Mouse (Mus musculus): ENCODE measurements around the gene Scg5. TPM values are rescaled to one million over a fixed set of nuclear protein-coding genes. Genes with fewer than 3 reads are reported as not detected.

Gene Scg5
- polyA plus RNA-seq, 1 experiment from 2014 or later = 2.0 TPM

GRCm38 (mm10) chr2:113788821-113789387 lies 40.0 kb downstream of the Scg5 start:
- Histone ChIP-seq H3K4me3 (ENCODE audit: low read depth, low read length) (no peak overlapping the region), H3K9ac (replicated peaks; ENCODE audit: low read depth) (no peak overlapping the region), H3K4me2 (replicated peaks; ENCODE audit: low read depth, low read length) (no peak overlapping the region), H3K36me3 (ENCODE audit: insufficient read depth, low read length) (no peaks in the 10 kb centered on the region), H3K9me3 (ENCODE audit: low read length) (no peaks in the 10 kb centered on the region), H3K4me1 (ENCODE audit: insufficient read depth, low read depth, low read length) (no peaks in the 10 kb centered on the region), H3K27ac (ENCODE audit: low read length) (no peak overlapping the region), H3K27me3 (replicated peaks; ENCODE audit: insufficient read depth, low read length) (no peaks in the 10 kb centered on the region)
- DNase-seq (ENCODE audit: low spot score) = no peak
- no peak for ATAC-seq
- TF ChIP-seq EP300 (IDR thresholded peaks at IDR 0.05) (no peak), CTCF (IDR thresholded peaks at IDR 0.05) (no peak)
- WGBS = 80% methylated on average over 4 of the region's 4 CpGs

GRCm38 (mm10) chr2:113787882-113788281 lies 41.0 kb downstream of the Scg5 start:
- Histone ChIP-seq H3K27me3 (replicated peaks; ENCODE audit: insufficient read depth, low read length) (no peaks in the 10 kb centered on the region), H3K4me3 (ENCODE audit: low read depth, low read length) (no peak overlapping the region), H3K9ac (replicated peaks; ENCODE audit: low read depth) (no peak overlapping the region), H3K4me1 (ENCODE audit: insufficient read depth, low read depth, low read length) (no peaks in the 10 kb centered on the region), H3K4me2 (replicated peaks; ENCODE audit: low read depth, low read length) (no peak overlapping the region), H3K27ac (ENCODE audit: low read length) (no peak overlapping the region), H3K9me3 (ENCODE audit: low read length) (no peaks in the 10 kb centered on the region), H3K36me3 (ENCODE audit: insufficient read depth, low read length) (no peaks in the 10 kb centered on the region)
- ATAC-seq = no peak
- TF ChIP-seq CTCF (IDR thresholded peaks at IDR 0.05) (no peak), EP300 (IDR thresholded peaks at IDR 0.05) (no peak)
- DNase-seq (ENCODE audit: low spot score) = no peak
- WGBS = 81% methylated on average over 4 of the region's 4 CpGs

- Histone ChIP-seq H3K36me3 (ENCODE audit: insufficient read depth, low read length) (no peaks in the 10 kb centered on the region), H3K27me3 (replicated peaks; ENCODE audit: insufficient read depth, low read length) (no peaks in the 10 kb centered on the region), H3K9me3 (ENCODE audit: low read length) (no peaks in the 10 kb centered on the region), H3K9ac (replicated peaks; ENCODE audit: low read depth) (no peak overlapping the region), H3K4me3 (ENCODE audit: low read depth, low read length) (no peak overlapping the region), H3K4me1 (ENCODE audit: insufficient read depth, low read depth, low read length) (no peaks in the 10 kb centered on the region), H3K4me2 (replicated peaks; ENCODE audit: low read depth, low read length) (no peak overlapping the region), H3K27ac (ENCODE audit: low read length) (no peak overlapping the region)
- no peak for ATAC-seq
- TF ChIP-seq EP300 (IDR thresholded peaks at IDR 0.05) (no peak), CTCF (IDR thresholded peaks at IDR 0.05) (no peak)
- no peak for DNase-seq (ENCODE audit: low spot score)
- WGBS = 12% methylated on average over 3 of the region's 3 CpGs
These were observed 44.1 kb downstream of the Scg5 start for GRCm38 (mm10) chr2:113784851-113785250.

- no peaks in the 10 kb centered on the region for H3K36me3 ChIP-seq (ENCODE audit: insufficient read depth, low read length)
- no peak for ATAC-seq
- no peak overlapping the region for H3K9ac ChIP-seq (replicated peaks; ENCODE audit: low read depth)
- H3K4me2 ChIP-seq (replicated peaks; ENCODE audit: low read depth, low read length) = no peak overlapping the region
- no peaks in the 10 kb centered on the region for H3K9me3 ChIP-seq (ENCODE audit: low read length)
- H3K27ac ChIP-seq (ENCODE audit: low read length) = no peak overlapping the region
- no peaks in the 10 kb centered on the region for H3K4me1 ChIP-seq (ENCODE audit: insufficient read depth, low read depth, low read length)
- H3K27me3 ChIP-seq (replicated peaks; ENCODE audit: insufficient read depth, low read length) = no peaks in the 10 kb centered on the region
- no peak for DNase-seq (ENCODE audit: low spot score)
- no peak overlapping the region for H3K4me3 ChIP-seq (ENCODE audit: low read depth, low read length)
- WGBS = 59% methylated on average over 4 of the region's 4 CpGs
- TF ChIP-seq CTCF (IDR thresholded peaks at IDR 0.05) = no peak
- TF ChIP-seq EP300 (IDR thresholded peaks at IDR 0.05) = no peak
These were observed 47.4 kb downstream of the Scg5 start for GRCm38 (mm10) chr2:113781521-113781920.

GRCm38 (mm10) chr2:113781107-113781506 lies 47.8 kb downstream of the Scg5 start:
- no peak overlapping the region for H3K4me3 ChIP-seq (ENCODE audit: low read depth, low read length)
- H3K4me1 ChIP-seq (ENCODE audit: insufficient read depth, low read depth, low read length) = no peaks in the 10 kb centered on the region
- WGBS = 61% methylated on average over 5 of the region's 5 CpGs
- H3K27me3 ChIP-seq (replicated peaks; ENCODE audit: insufficient read depth, low read length) = no peaks in the 10 kb centered on the region
- no peak overlapping the region for H3K9ac ChIP-seq (replicated peaks; ENCODE audit: low read depth)
- ATAC-seq (no peak), DNase-seq (ENCODE audit: low spot score) (no peak)
- no peaks in the 10 kb centered on the region for H3K9me3 ChIP-seq (ENCODE audit: low read length)
- no peak overlapping the region for H3K27ac ChIP-seq (ENCODE audit: low read length)
- no peaks in the 10 kb centered on the region for H3K36me3 ChIP-seq (ENCODE audit: insufficient read depth, low read length)
- TF ChIP-seq CTCF (IDR thresholded peaks at IDR 0.05) = no peak
- TF ChIP-seq EP300 (IDR thresholded peaks at IDR 0.05) = no peak
- no peak overlapping the region for H3K4me2 ChIP-seq (replicated peaks; ENCODE audit: low read depth, low read length)

GRCm38 (mm10) chr2:113779336-113779735 lies 49.6 kb downstream of the Scg5 start:
- Histone ChIP-seq H3K27ac (ENCODE audit: low read length) (no peak overlapping the region), H3K9ac (replicated peaks; ENCODE audit: low read depth) (no peak overlapping the region), H3K36me3 (ENCODE audit: insufficient read depth, low read length) (no peaks in the 10 kb centered on the region), H3K4me2 (replicated peaks; ENCODE audit: low read depth, low read length) (no peak overlapping the region), H3K4me1 (ENCODE audit: insufficient read depth, low read depth, low read length) (no peaks in the 10 kb centered on the region), H3K4me3 (ENCODE audit: low read depth, low read length) (no peak overlapping the region), H3K27me3 (replicated peaks; ENCODE audit: insufficient read depth, low read length) (no peaks in the 10 kb centered on the region), H3K9me3 (ENCODE audit: low read length) (no peaks in the 10 kb centered on the region)
- no peak for TF ChIP-seq CTCF (IDR thresholded peaks at IDR 0.05)
- no peak for TF ChIP-seq EP300 (IDR thresholded peaks at IDR 0.05)
- 75% methylated on average over 3 of the region's 3 CpGs for WGBS
- DNase-seq (ENCODE audit: low spot score) = no peak
- ATAC-seq = no peak

GRCm38 (mm10) chr2:113778036-113778435 lies 50.9 kb downstream of the Scg5 start:
- Histone ChIP-seq H3K27ac (ENCODE audit: low read length) (no peak overlapping the region), H3K27me3 (replicated peaks; ENCODE audit: insufficient read depth, low read length) (no peaks in the 10 kb centered on the region), H3K4me1 (ENCODE audit: insufficient read depth, low read depth, low read length) (no peaks in the 10 kb centered on the region), H3K9me3 (ENCODE audit: low read length) (no peaks in the 10 kb centered on the region), H3K4me2 (replicated peaks; ENCODE audit: low read depth, low read length) (no peak overlapping the region), H3K9ac (replicated peaks; ENCODE audit: low read depth) (no peak overlapping the region), H3K4me3 (ENCODE audit: low read depth, low read length) (no peak overlapping the region), H3K36me3 (ENCODE audit: insufficient read depth, low read length) (no peaks in the 10 kb centered on the region)
- no peak for DNase-seq (ENCODE audit: low spot score)
- no peak for ATAC-seq
- TF ChIP-seq EP300 (IDR thresholded peaks at IDR 0.05) (no peak), CTCF (IDR thresholded peaks at IDR 0.05) (peak; percentile 13; the same call in 1 of the 2 replicates)
- 71% methylated on average over 6 of the region's 6 CpGs for WGBS

Data from lung, postnatal 0 days (tissue).